In genomic region chr16:4512661-4513438, GRCm38 (mm10) we compare ENCODE assay signal across 8 mouse cellular contexts. TPM values are rescaled to one million over a fixed set of nuclear protein-coding genes. Genes with fewer than 3 reads are reported as not detected.
DNase-seq lines count a peak whose midpoint lies in the region; ATAC-seq and TF ChIP-seq lines count a peak whose summit lies in the region.

No protein-coding gene starts in this region.

- TF ChIP-seq CTCF in forebrain, postnatal 0 days (IDR thresholded peaks at IDR 0.05; ENCODE audit: low read depth), result no peak

- H3K27ac ChIP-seq in forebrain, postnatal 0 days (ENCODE audit: low read depth, low read length), result no peak overlapping the region
- no peak overlapping the region for H3K27ac ChIP-seq in forebrain, embryonic 15.5 days (replicated peaks)
- H3K27ac ChIP-seq in kidney, embryonic 16.5 days (ENCODE audit: low read length), result no peak overlapping the region

- no peaks in the 10 kb centered on the region for H3K4me1 ChIP-seq in forebrain, postnatal 0 days (ENCODE audit: insufficient read depth)
- no peaks in the 10 kb centered on the region for H3K4me1 ChIP-seq in forebrain, embryonic 15.5 days
- peaks cover 16% of the 10 kb centered on the region for H3K4me1 ChIP-seq in kidney, embryonic 16.5 days (ENCODE audit: insufficient read depth, low read length)

- no peak overlapping the region for H3K4me2 ChIP-seq in forebrain, postnatal 0 days (ENCODE audit: low read depth)
- H3K4me2 ChIP-seq in forebrain, embryonic 15.5 days (replicated peaks), result no peak overlapping the region
- H3K4me2 ChIP-seq in kidney, embryonic 16.5 days (replicated peaks; ENCODE audit: low read depth, low read length), result no peak overlapping the region

- peak; percentile 22 for DNase-seq in forebrain, postnatal 0 days
- peak; percentile 32 for DNase-seq in adrenal gland, adult 8-10 months
- DNase-seq in heart, adult 8-10 months (ENCODE audit: low spot score), result peak; percentile 76
- peak; percentile 47 for DNase-seq in thymus, postnatal 25 days
- DNase-seq in retina, postnatal 1 day, result no peak

- WGBS in forebrain, postnatal 0 days, result 70% methylated on average over 3 of the region's 3 CpGs
- WGBS in forebrain, embryonic 15.5 days, result 83% methylated on average over 3 of the region's 3 CpGs
- WGBS in kidney, embryonic 16.5 days, result 41% methylated on average over 3 of the region's 3 CpGs

- H3K36me3 ChIP-seq in forebrain, postnatal 0 days (ENCODE audit: insufficient read depth), result no peaks in the 10 kb centered on the region
- no peaks in the 10 kb centered on the region for H3K36me3 ChIP-seq in forebrain, embryonic 15.5 days
- H3K36me3 ChIP-seq in kidney, embryonic 16.5 days (ENCODE audit: insufficient read depth, low read length), result no peaks in the 10 kb centered on the region

- no peak overlapping the region for H3K4me3 ChIP-seq in forebrain, postnatal 0 days (ENCODE audit: low read depth, low read length)
- H3K4me3 ChIP-seq in forebrain, embryonic 15.5 days, result no peak overlapping the region
- no peak overlapping the region for H3K4me3 ChIP-seq in kidney, embryonic 16.5 days (ENCODE audit: low read length)

- H3K9me3 ChIP-seq in forebrain, postnatal 0 days (ENCODE audit: low read length), result no peaks in the 10 kb centered on the region
- H3K9me3 ChIP-seq in forebrain, embryonic 15.5 days, result no peaks in the 10 kb centered on the region
- no peaks in the 10 kb centered on the region for H3K9me3 ChIP-seq in kidney, embryonic 16.5 days (ENCODE audit: low read length)

- ATAC-seq in forebrain, postnatal 0 days, result peak; percentile 67; the same call in 1 of the 2 replicates
- no peak for ATAC-seq in forebrain, embryonic 15.5 days (replicated peaks)
- peak; percentile 85 for ATAC-seq in kidney, embryonic 16.5 days (ENCODE audit: low FRiP score, low TSS enrichment)
- ATAC-seq in megakaryocyte, adult 5-6 weeks (ENCODE audit: poor library complexity, severe bottlenecking), result peak; percentile 49; the same call in 1 of the 2 replicates

- no peaks in the 10 kb centered on the region for H3K27me3 ChIP-seq in forebrain, postnatal 0 days (ENCODE audit: insufficient read depth, low read length)
- H3K27me3 ChIP-seq in forebrain, embryonic 15.5 days, result no peaks in the 10 kb centered on the region
- H3K27me3 ChIP-seq in kidney, embryonic 16.5 days (ENCODE audit: insufficient read depth, low read length), result no peaks in the 10 kb centered on the region

- no peak overlapping the region for H3K9ac ChIP-seq in forebrain, postnatal 0 days
- H3K9ac ChIP-seq in forebrain, embryonic 15.5 days (replicated peaks), result no peak overlapping the region
- H3K9ac ChIP-seq in kidney, embryonic 16.5 days (replicated peaks; ENCODE audit: low read length), result no peak overlapping the region

RNA-seq across cellular contexts. Expression of gene Srl, which starts 28.8 kb away (rescaled TPM):
- total RNA-seq in forebrain, postnatal 0 days (2014; rRNA removed), result 55.0 and 55.9 TPM in 2 replicates
- polyA plus RNA-seq in forebrain, postnatal 0 days (2015; fragmentation: Nextera tagmentation; extraction: Ambion mirVana), result 18.8 and 23.4 TPM in 2 replicates
- 40.1 and 40.2 TPM in 2 replicates for polyA plus RNA-seq in forebrain, embryonic 15.5 days (2015; fragmentation: Nextera tagmentation; extraction: Ambion mirVana)
- total RNA-seq in adrenal gland, adult 8-10 months (2022), result 10 to 100 TPM in 1 of 4 experiments, 1 to 10 TPM in 3; 5.5 to 10.2 (median 5.9) TPM
- 100 to 1,000 TPM; 705 to 904 (median 868) TPM for total RNA-seq in heart, adult 8-10 months (2022)
- polyA plus RNA-seq in kidney, embryonic 16.5 days (2015; fragmentation: Nextera tagmentation; extraction: Ambion mirVana), result 18.2 and 19.2 TPM in 2 replicates
- 2.9 and 3.1 TPM in 2 replicates for total RNA-seq in megakaryocyte, adult 5-6 weeks (2015)
- 1.8 and 10.9 TPM in 2 replicates for total RNA-seq in megakaryocyte, adult 5-6 weeks (2017)

RNA-seq across cellular contexts. Expression of gene Tfap4, which starts 46.8 kb away (rescaled TPM):
- total RNA-seq in forebrain, postnatal 0 days (2014; rRNA removed), result 9.1 and 10.2 TPM in 2 replicates
- 6.4 and 8.0 TPM in 2 replicates for polyA plus RNA-seq in forebrain, postnatal 0 days (2015; fragmentation: Nextera tagmentation; extraction: Ambion mirVana)
- 14.3 and 15.2 TPM in 2 replicates for polyA plus RNA-seq in forebrain, embryonic 15.5 days (2015; fragmentation: Nextera tagmentation; extraction: Ambion mirVana)
- total RNA-seq in adrenal gland, adult 8-10 months (2022), result 10 to 100 TPM in 1 of 4 experiments, 1 to 10 TPM in 3; 6.1 to 10.8 (median 7.6) TPM
- 1 to 10 TPM; 2.8 to 6.2 (median 3.6) TPM for total RNA-seq in heart, adult 8-10 months (2022)
- 21.8 and 25.5 TPM in 2 replicates for polyA plus RNA-seq in kidney, embryonic 16.5 days (2015; fragmentation: Nextera tagmentation; extraction: Ambion mirVana)
- 10.1 and 11.1 TPM in 2 replicates for total RNA-seq in megakaryocyte, adult 5-6 weeks (2015)
- 12.6 and 12.8 TPM in 2 replicates for total RNA-seq in megakaryocyte, adult 5-6 weeks (2017)

Comparison
In these comparisons a context has a peak if more than half of its experiments do, and no peak if none do; other contexts are left out.
1. RNA of gene Srl, which starts 28.8 kb away (total RNA-seq): 705 to 904 TPM in heart, adult 8-10 months; 55.0 to 55.9 TPM in forebrain, postnatal 0 days, 5.5 to 10.2 TPM in adrenal gland, adult 8-10 months and 1.8 to 10.9 TPM in megakaryocyte, adult 5-6 weeks; every median in the first group is over 10 times any median in the second.